ENCODE assay signal across 15 mouse cellular contexts in genomic region chr3:22551516-22551915, GRCm38 (mm10).
DNase-seq lines count a peak whose midpoint lies in the region; ATAC-seq and TF ChIP-seq lines count a peak whose summit lies in the region.
"Had no signal": no experiment of that assay in that cellular context is flagged by ENCODE, and none has a peak within 500 bp of the region (broad histone marks: within the 10 kb centered on the region; RNA-seq: fewer than 3 reads in every experiment).

No protein-coding gene starts in this region.

- no peak overlapping the region for H3K4me2 ChIP-seq in midbrain, embryonic 14.5 days (ENCODE audit: low read length)
- H3K4me2 ChIP-seq in midbrain, embryonic 11.5 days: no peak overlapping the region
- H3K4me2 ChIP-seq in liver, embryonic 11.5 days: no peak overlapping the region
- H3K4me2 ChIP-seq: heart, embryonic 13.5 days; limb, embryonic 12.5 days had no signal

- no peak for TF ChIP-seq EP300 in heart, adult 2 months (IDR thresholded peaks at IDR 0.05; ENCODE audit: insufficient read depth, low read depth, low read length)

- H3K27ac ChIP-seq in midbrain, embryonic 14.5 days (replicated peaks; ENCODE audit: low read depth, low read length): no peak overlapping the region
- H3K27ac ChIP-seq in midbrain, embryonic 11.5 days (ENCODE audit: low read depth, low read length): no peak overlapping the region
- no peak overlapping the region for H3K27ac ChIP-seq in heart, adult 2 months
- H3K27ac ChIP-seq in liver, embryonic 11.5 days (ENCODE audit: low read depth, low read length): no peak overlapping the region
- H3K27ac ChIP-seq: heart, embryonic 13.5 days; limb, embryonic 12.5 days had no signal

- WGBS in midbrain, embryonic 14.5 days: 71% methylated on average over 5 of the region's 5 CpGs
- WGBS in midbrain, embryonic 11.5 days: 89% methylated on average over 5 of the region's 5 CpGs
- 63% methylated on average over 5 of the region's 5 CpGs for WGBS in heart, adult 2 months
- 65% methylated on average over 5 of the region's 5 CpGs for WGBS in liver, embryonic 11.5 days

- no peaks in the 10 kb centered on the region for H3K79me2 ChIP-seq in heart, adult 2 months (replicated peaks; ENCODE audit: control insufficient read depth, insufficient read depth, low read length)

- no peak for TF ChIP-seq CTCF in heart, adult 2 months (IDR thresholded peaks at IDR 0.05)

- H3K4me1 ChIP-seq in midbrain, embryonic 14.5 days (ENCODE audit: control insufficient read depth, insufficient read depth, low read length): no peaks in the 10 kb centered on the region
- H3K4me1 ChIP-seq in midbrain, embryonic 11.5 days (ENCODE audit: control insufficient read depth, insufficient read depth, low read length): no peaks in the 10 kb centered on the region
- H3K4me1 ChIP-seq in heart, adult 2 months (ENCODE audit: control insufficient read depth, insufficient read depth, low read length): no peaks in the 10 kb centered on the region
- H3K4me1 ChIP-seq in liver, embryonic 11.5 days (replicated peaks; ENCODE audit: control insufficient read depth, insufficient read depth, low read length): no peaks in the 10 kb centered on the region
- H3K4me1 ChIP-seq: heart, embryonic 13.5 days; limb, embryonic 12.5 days had no signal

- ATAC-seq in midbrain, embryonic 14.5 days (ENCODE audit: low FRiP score, low TSS enrichment): no peak
- no peak for ATAC-seq in midbrain, embryonic 11.5 days (ENCODE audit: low FRiP score)
- ATAC-seq in liver, embryonic 11.5 days (replicated peaks; ENCODE audit: low FRiP score): no peak
- ATAC-seq: intestine, postnatal 0 days had no signal

- DNase-seq in midbrain, embryonic 14.5 days: peak; percentile 27
- no peak for DNase-seq in midbrain, embryonic 11.5 days (ENCODE audit: low spot score, missing footprints)
- peak; percentile 52 for DNase-seq in layer of hippocampus, adult 11-12 months (ENCODE audit: low spot score)
- DNase-seq in left cerebral cortex, adult 8-10 months (ENCODE audit: low spot score in 2 of 2): peak; percentile 6 to 57
- peak; percentile 70 for DNase-seq in telencephalon, adult 2 months (ENCODE audit: low read depth, low spot score)
- DNase-seq in heart, adult 2 months: no peak
- DNase-seq in liver, embryonic 11.5 days (ENCODE audit: low spot score): no peak
- DNase-seq: adrenal gland, adult 2 months; cerebellum, postnatal 36 days; spleen, adult 18-20 months; thymus, postnatal 14 days had no signal

- H3K27me3 ChIP-seq in midbrain, embryonic 14.5 days (ENCODE audit: control insufficient read depth, insufficient read depth, low read length): no peaks in the 10 kb centered on the region
- no peaks in the 10 kb centered on the region for H3K27me3 ChIP-seq in midbrain, embryonic 11.5 days (ENCODE audit: control insufficient read depth, insufficient read depth, low read length)
- H3K27me3 ChIP-seq in heart, adult 2 months (ENCODE audit: control insufficient read depth, insufficient read depth, low read length): no peaks in the 10 kb centered on the region
- H3K27me3 ChIP-seq in liver, embryonic 11.5 days (replicated peaks; ENCODE audit: control insufficient read depth, insufficient read depth, low read length): no peaks in the 10 kb centered on the region
- H3K27me3 ChIP-seq: heart, embryonic 13.5 days; limb, embryonic 12.5 days had no signal

- no peak overlapping the region for H3K9ac ChIP-seq in midbrain, embryonic 14.5 days (replicated peaks; ENCODE audit: low read length)
- H3K9ac ChIP-seq in midbrain, embryonic 11.5 days (ENCODE audit: low read length): no peak overlapping the region
- no peak overlapping the region for H3K9ac ChIP-seq in heart, adult 2 months (ENCODE audit: low read depth, low read length)
- no peak overlapping the region for H3K9ac ChIP-seq in liver, embryonic 11.5 days (ENCODE audit: low read depth, low read length)
- H3K9ac ChIP-seq: heart, embryonic 13.5 days; limb, embryonic 12.5 days had no signal

- intact Hi-C loops in heart, adult 2 months (cut with DNase I): no loop called here

- H3K9me3 ChIP-seq in midbrain, embryonic 14.5 days (ENCODE audit: control insufficient read depth, low read length): no peaks in the 10 kb centered on the region
- no peaks in the 10 kb centered on the region for H3K9me3 ChIP-seq in midbrain, embryonic 11.5 days (ENCODE audit: control insufficient read depth, low read length)
- H3K9me3 ChIP-seq in liver, embryonic 11.5 days (ENCODE audit: control insufficient read depth, low read length): no peaks in the 10 kb centered on the region

- H3K36me3 ChIP-seq in midbrain, embryonic 14.5 days (ENCODE audit: control insufficient read depth, insufficient read depth, low read length): no peaks in the 10 kb centered on the region
- H3K36me3 ChIP-seq in midbrain, embryonic 11.5 days (ENCODE audit: control insufficient read depth, insufficient read depth, low read length): no peaks in the 10 kb centered on the region
- H3K36me3 ChIP-seq in heart, adult 2 months (ENCODE audit: control insufficient read depth, insufficient read depth, low read length): no peaks in the 10 kb centered on the region
- H3K36me3 ChIP-seq in liver, embryonic 11.5 days (ENCODE audit: control insufficient read depth, insufficient read depth, low read length): no peaks in the 10 kb centered on the region
- H3K36me3 ChIP-seq: heart, embryonic 13.5 days; limb, embryonic 12.5 days had no signal

- H3K4me3 ChIP-seq in midbrain, embryonic 14.5 days (replicated peaks; ENCODE audit: low read depth, low read length): no peak overlapping the region
- H3K4me3 ChIP-seq in midbrain, embryonic 11.5 days (ENCODE audit: low read depth, low read length): no peak overlapping the region
- no peak overlapping the region for H3K4me3 ChIP-seq in heart, adult 2 months
- no peak overlapping the region for H3K4me3 ChIP-seq in liver, embryonic 11.5 days (ENCODE audit: low read depth, low read length)
- H3K4me3 ChIP-seq: erythroblast, embryonic 14.5 days; heart, embryonic 13.5 days; limb, embryonic 12.5 days had no signal

- TF ChIP-seq POLR2A in heart, adult 2 months (IDR thresholded peaks at IDR 0.05; ENCODE audit: insufficient read depth, low read depth, low read length): no peak

Comparison
In these comparisons a context has a peak if more than half of its experiments do, and no peak if none do; other contexts are left out.
1. DNase-seq: peak in midbrain, embryonic 14.5 days (single experiment), layer of hippocampus, adult 11-12 months (single experiment), left cerebral cortex, adult 8-10 months (2 of 2) and telencephalon, adult 2 months (single experiment); none in midbrain, embryonic 11.5 days (single experiment), heart, adult 2 months (0 of 2) and liver, embryonic 11.5 days (single experiment).